Mouse (Mus musculus) layer of hippocampus, adult 2 months (tissue): ENCODE results near the gene Epgn. TPM values are rescaled to one million over a fixed set of nuclear protein-coding genes. Genes with fewer than 3 reads are reported as not detected.

ENCODE experiments used
- DNase-seq, 2 experiments: peaks; one replicate each; pipeline ENCODE4 v3.0.0; 2022; ENCODE audit warnings: low spot score in 2 of 2
- H3K27ac ChIP-seq: fragments of 200-600 bp; 2 replicates; pipeline ENCODE4 v1.8.1; 2022
- H3K4me3 ChIP-seq: fragments of 200-600 bp; 2 replicates; pipeline ENCODE4 v1.8.1; 2022; ENCODE audit warnings: mild to moderate bottlenecking
- CTCF ChIP-seq: fragments of 200-600 bp; conservative IDR thresholded peaks from 2 replicates; pipeline ENCODE4 v1.8.1; 2022; ENCODE audit warnings: antibody characterized with exemption, mild to moderate bottlenecking, moderate library complexity
- total RNA-seq, 2 experiments: library from RNA; stranded (reverse); gene quantifications; 2 replicates each; pipeline ENCODE4 v1.2.3; 2021

Gene Epgn
- total RNA-seq, 2 experiments from 2014 or later, result 0.20 to 0.27 TPM

GRCm38 (mm10) chr5:91048397-91048796 is 21.1 kb downstream of the Epgn start:
- Histone ChIP-seq H3K27ac (no peak overlapping the region), H3K4me3 (no peak overlapping the region)
- TF ChIP-seq CTCF, result no peak
- no peak for DNase-seq

GRCm38 (mm10) chr5:91072340-91072739 is 45.1 kb downstream of the Epgn start:
- Histone ChIP-seq H3K4me3 (no peak overlapping the region), H3K27ac (no peak overlapping the region)
- DNase-seq, result no peak
- TF ChIP-seq CTCF, result no peak

GRCm38 (mm10) chr5:91073626-91074025 is 46.4 kb downstream of the Epgn start:
- Histone ChIP-seq H3K4me3 (no peak overlapping the region), H3K27ac (no peak overlapping the region)
- DNase-seq, result no peak
- no peak for TF ChIP-seq CTCF

GRCm38 (mm10) chr5:91074026-91074425 is 46.8 kb downstream of the Epgn start:
- Histone ChIP-seq H3K4me3 (no peak overlapping the region), H3K27ac (no peak overlapping the region)
- no peak for DNase-seq
- no peak for TF ChIP-seq CTCF

- no peak for DNase-seq
- no peak for TF ChIP-seq CTCF
- no peak within 1 kb of the TSS for H3K4me3 ChIP-seq
- H3K27ac ChIP-seq, result no peak within 1 kb of the TSS
Measured at GRCm38 (mm10) chr5:91074450-91074950, 47.2 kb downstream of the Epgn start, which contains the start of gene Ereg. Gene Ereg (plus strand): TSS chr5:91074622.

GRCm38 (mm10) chr5:91075021-91075420 is 47.8 kb downstream of the Epgn start:
- TF ChIP-seq CTCF, result no peak
- H3K27ac ChIP-seq, result no peak overlapping the region
- H3K4me3 ChIP-seq, result no peak overlapping the region
- DNase-seq, result no peak

- Histone ChIP-seq H3K4me3 (no peak overlapping the region), H3K27ac (no peak overlapping the region)
- no peak for DNase-seq
- no peak for TF ChIP-seq CTCF
Measured at GRCm38 (mm10) chr5:91083016-91083415, 55.8 kb downstream of the Epgn start.

Other genes with a start within 250 kb of the Epgn start
- not detected for gene Cxcl3, start 241.4 kb upstream of the Epgn start, total RNA-seq
- not detected for gene Cxcl15, start 232.9 kb upstream of the Epgn start, total RNA-seq
- gene Cxcl1, start 136.2 kb upstream of the Epgn start, total RNA-seq, result not detected
- not detected for gene Cxcl2, start 123.6 kb upstream of the Epgn start, total RNA-seq
- 10 to 100 TPM; 18.3 to 24.4 TPM for gene Mthfd2l, start 96.3 kb upstream of the Epgn start, total RNA-seq
- not detected for gene Ereg, start 47.2 kb downstream of the Epgn start, total RNA-seq
- under 1 TPM in 1 of 2 experiments, not detected in 1; 0.41 TPM for gene Areg, start 112.1 kb downstream of the Epgn start, total RNA-seq